Mouse (Mus musculus) G1E (cell line): ENCODE results near the gene Pkp4.

ENCODE experiments used
- CTCF ChIP-seq: IDR thresholded peaks from 2 replicates; pipeline ENCODE4 v1.5.1; 2012; ENCODE audit warnings: low read depth, low read length, inconsistent platforms, mixed read lengths
- GATA1 ChIP-seq: IDR thresholded peaks from 2 replicates; pipeline ENCODE4 v1.6.1; 2012; ENCODE audit warnings: borderline replicate concordance, low read length, inconsistent platforms, mixed read lengths

- no peak for TF ChIP-seq CTCF
- TF ChIP-seq GATA1: no peak
Observed at GRCm38 (mm10) chr2:59340878-59341277, 180.2 kb downstream of the Pkp4 start.
